Mouse (Mus musculus): Measurements from ENCODE around the gene Ccdc18.

- no peak for TF ChIP-seq USF1 (IDR thresholded peaks at IDR 0.05; ENCODE audit: low read depth)
- TF ChIP-seq POLR2A (IDR thresholded peaks at IDR 0.05; ENCODE audit: insufficient read length, low read depth) = no peak
- no peak for TF ChIP-seq TCF12 (IDR thresholded peaks at IDR 0.05; ENCODE audit: insufficient read depth, poor library complexity, severe bottlenecking)
- TF ChIP-seq MYOG (IDR thresholded peaks at IDR 0.05; ENCODE audit: control insufficient read depth in 1 of 3, insufficient read depth in 1 of 3, insufficient read length in 2 of 3, low read depth in 2 of 3) = no peak
- TF ChIP-seq POLR2AphosphoS2 (IDR thresholded peaks at IDR 0.05; ENCODE audit: insufficient read length, low read depth) = no peak
- no peak for TF ChIP-seq MAX (IDR thresholded peaks at IDR 0.05; ENCODE audit: low read depth)
- no peak for TF ChIP-seq E2F4 (IDR thresholded peaks at IDR 0.05; ENCODE audit: insufficient read depth)
Observed at GRCm38 (mm10) chr5:108152592-108152991, 19.9 kb downstream of the Ccdc18 start.
